Mouse (Mus musculus): ENCODE measurements at regions not wholly inside any gene's neighbourhood (a gene's known extent, or its start where the extent isn't known, plus 50 kb on each side); places are given as distances from the start of the nearest gene placed in this dataset.

DNA sequence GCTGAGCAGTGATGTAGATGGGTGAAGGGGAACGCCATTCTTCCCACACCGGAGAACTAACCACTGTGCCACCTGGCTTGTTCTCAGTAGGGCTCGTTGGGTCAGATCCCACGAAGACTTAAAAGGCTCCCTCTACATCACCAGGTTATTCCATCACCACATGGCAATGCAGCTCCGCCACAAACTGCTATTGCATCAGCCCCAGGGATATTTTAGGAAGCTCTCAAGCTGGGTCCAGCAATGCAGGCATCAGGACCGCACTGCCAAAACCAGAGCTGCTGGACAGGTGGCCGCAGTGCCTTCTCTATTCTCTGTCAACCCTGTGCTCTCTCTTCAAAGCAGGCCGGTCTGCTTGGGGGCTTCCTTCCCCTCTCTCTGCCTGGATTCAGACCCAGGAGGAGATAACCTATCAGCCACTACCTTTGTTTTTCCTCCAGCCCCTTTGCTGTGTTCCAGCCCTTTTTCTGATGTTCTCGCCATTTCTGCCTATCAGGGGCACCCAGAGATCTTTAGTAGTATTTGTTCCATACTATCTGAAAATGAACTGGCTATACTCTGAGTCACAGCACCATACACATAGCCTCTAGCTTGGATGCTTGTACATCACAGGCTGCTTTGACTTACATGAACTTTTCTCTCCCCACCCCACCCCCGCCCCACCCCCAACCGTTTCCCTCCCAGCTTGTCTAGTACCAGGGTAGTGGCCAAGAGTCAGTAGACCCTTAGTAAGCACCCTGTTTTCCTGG is 87.8 kb upstream of the Ssbp2 start:
- Histone ChIP-seq H3K4me1 (replicated peaks; ENCODE audit: low read depth, low read length) (peaks cover 34% of the 10 kb centered on the region), H3K27me3 (ENCODE audit: insufficient read depth, low read length) (peaks cover 9% of the 10 kb centered on the region; the same call in 1 of the 2 replicates), H3K9me3 (ENCODE audit: low read length) (peaks cover 12% of the 10 kb centered on the region), H3K36me3 (ENCODE audit: insufficient read depth, low read length) (no peaks in the 10 kb centered on the region), H3K4me3 (replicated peaks; ENCODE audit: low read length) (no peak overlapping the region)
- TF ChIP-seq NANOG (IDR thresholded peaks at IDR 0.05; ENCODE audit: borderline replicate concordance, low read length) = no peak
- no peak for TF ChIP-seq POU5F1 (IDR thresholded peaks at IDR 0.05; ENCODE audit: borderline replicate concordance, low read length)
- TF ChIP-seq CTCF (conservative IDR thresholded peaks at IDR 0.05; ENCODE audit: low read length) = no peak

DNA sequence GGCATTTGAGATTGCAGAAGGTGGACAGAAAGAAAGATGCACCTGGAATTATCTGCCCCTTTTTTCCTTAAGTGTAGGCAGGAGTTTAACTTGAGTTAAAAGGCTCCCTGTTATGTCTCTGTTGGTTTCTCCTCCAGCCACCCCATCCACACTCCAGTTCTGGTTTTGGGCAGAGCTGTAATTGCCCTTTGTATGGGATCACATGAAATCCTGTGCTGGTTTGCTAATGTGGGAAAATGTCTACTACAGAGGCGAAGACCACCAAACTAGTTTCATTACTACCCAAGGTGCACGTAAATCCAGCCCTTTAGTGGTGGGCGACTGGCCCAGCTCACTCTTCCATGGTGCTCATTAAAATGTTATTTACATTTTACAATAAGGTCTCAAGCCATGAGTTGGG is 85.9 kb upstream of the Ssbp2 start:
- no peaks in the 10 kb centered on the region for H3K36me3 ChIP-seq (ENCODE audit: insufficient read depth, low read length)
- H3K27me3 ChIP-seq (ENCODE audit: insufficient read depth, low read length) = peaks cover 9% of the 10 kb centered on the region; the same call in 1 of the 2 replicates
- TF ChIP-seq CTCF (conservative IDR thresholded peaks at IDR 0.05; ENCODE audit: low read length) (no peak), POU5F1 (IDR thresholded peaks at IDR 0.05; ENCODE audit: borderline replicate concordance, low read length) (no peak), NANOG (IDR thresholded peaks at IDR 0.05; ENCODE audit: borderline replicate concordance, low read length) (no peak)
- H3K9me3 ChIP-seq (ENCODE audit: low read length) = peaks cover 23% of the 10 kb centered on the region
- H3K4me1 ChIP-seq (replicated peaks; ENCODE audit: low read depth, low read length) = peaks cover 34% of the 10 kb centered on the region
- no peak overlapping the region for H3K4me3 ChIP-seq (replicated peaks; ENCODE audit: low read length)

DNA sequence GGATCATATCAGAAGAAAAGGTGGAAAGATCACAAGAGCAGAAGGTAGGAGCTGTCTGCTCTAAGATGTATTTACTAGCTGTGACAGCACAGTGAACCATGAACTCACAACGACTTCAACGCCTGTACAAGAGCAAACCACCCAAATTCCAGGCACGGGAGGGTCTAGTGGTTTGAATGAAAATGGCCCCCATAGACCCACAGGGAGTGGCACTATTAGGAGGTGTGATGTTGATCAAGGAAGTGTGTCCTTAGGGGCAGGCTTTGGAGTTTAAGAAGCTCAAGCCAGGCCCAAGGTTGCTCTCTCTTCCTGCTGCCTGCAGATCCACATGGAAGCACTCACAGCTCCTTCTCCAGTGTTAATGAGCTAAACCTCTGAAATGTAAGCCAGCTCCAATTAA is 83.5 kb upstream of the Ssbp2 start:
- peaks cover 25% of the 10 kb centered on the region for H3K4me1 ChIP-seq (replicated peaks; ENCODE audit: low read depth, low read length)
- TF ChIP-seq NANOG (IDR thresholded peaks at IDR 0.05; ENCODE audit: borderline replicate concordance, low read length) (no peak), CTCF (conservative IDR thresholded peaks at IDR 0.05; ENCODE audit: low read length) (no peak), POU5F1 (IDR thresholded peaks at IDR 0.05; ENCODE audit: borderline replicate concordance, low read length) (no peak)
- peaks cover 24% of the 10 kb centered on the region for H3K9me3 ChIP-seq (ENCODE audit: low read length)
- peaks cover 9% of the 10 kb centered on the region; the same call in 1 of the 2 replicates for H3K27me3 ChIP-seq (ENCODE audit: insufficient read depth, low read length)
- no peaks in the 10 kb centered on the region for H3K36me3 ChIP-seq (ENCODE audit: insufficient read depth, low read length)
- no peak overlapping the region for H3K4me3 ChIP-seq (replicated peaks; ENCODE audit: low read length)

DNA sequence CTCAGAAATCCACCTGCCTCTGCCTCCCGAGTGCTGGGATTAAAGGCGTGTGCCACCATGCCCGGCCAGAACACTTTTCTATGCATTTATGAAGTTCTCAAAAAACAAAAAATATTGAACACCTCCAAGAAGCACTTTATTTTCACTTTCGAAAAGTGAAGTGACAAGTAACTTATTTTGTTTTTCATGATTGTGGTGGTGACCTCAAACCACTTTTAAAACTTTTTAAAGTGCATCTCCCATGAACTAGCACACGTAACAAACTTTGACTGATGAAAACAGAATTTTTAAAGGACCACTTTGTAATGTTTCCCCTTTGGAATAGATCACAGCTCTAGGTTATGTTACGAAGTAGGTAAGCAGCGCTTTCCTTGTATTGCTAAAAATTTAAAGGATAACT is 82.7 kb upstream of the Ssbp2 start:
- Histone ChIP-seq H3K36me3 (ENCODE audit: insufficient read depth, low read length) (no peaks in the 10 kb centered on the region), H3K9me3 (ENCODE audit: low read length) (peaks cover 24% of the 10 kb centered on the region), H3K27me3 (ENCODE audit: insufficient read depth, low read length) (peaks cover under 1% of the 10 kb centered on the region; the same call in 1 of the 2 replicates), H3K4me1 (replicated peaks; ENCODE audit: low read depth, low read length) (peaks cover 17% of the 10 kb centered on the region), H3K4me3 (replicated peaks; ENCODE audit: low read length) (no peak overlapping the region)
- TF ChIP-seq POU5F1 (IDR thresholded peaks at IDR 0.05; ENCODE audit: borderline replicate concordance, low read length) (no peak), CTCF (conservative IDR thresholded peaks at IDR 0.05; ENCODE audit: low read length) (no peak), NANOG (IDR thresholded peaks at IDR 0.05; ENCODE audit: borderline replicate concordance, low read length) (no peak)

DNA sequence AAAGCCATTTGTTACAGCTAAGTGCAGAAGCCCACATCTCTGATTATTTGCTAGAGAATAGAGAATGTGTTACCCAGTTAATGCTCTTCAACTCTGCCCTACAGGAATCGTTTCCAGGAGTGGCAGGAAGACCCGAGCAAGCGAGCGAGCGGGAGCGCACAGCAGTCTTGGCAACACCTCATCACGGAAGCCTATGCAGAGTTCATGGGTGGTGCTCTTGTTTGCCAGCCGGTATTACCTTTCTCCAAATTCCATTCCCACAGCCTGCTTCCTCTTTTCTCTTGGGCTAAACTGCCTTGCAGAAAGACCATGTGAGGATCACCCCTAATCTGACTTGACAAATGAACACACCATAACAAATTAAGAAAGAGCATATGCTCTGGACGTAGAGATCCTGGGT is 82.1 kb upstream of the Ssbp2 start:
- Histone ChIP-seq H3K9me3 (ENCODE audit: low read length) (peaks cover 24% of the 10 kb centered on the region), H3K27me3 (ENCODE audit: insufficient read depth, low read length) (no peaks in the 10 kb centered on the region), H3K4me3 (replicated peaks; ENCODE audit: low read length) (no peak overlapping the region), H3K4me1 (replicated peaks; ENCODE audit: low read depth, low read length) (peaks cover 13% of the 10 kb centered on the region), H3K36me3 (ENCODE audit: insufficient read depth, low read length) (no peaks in the 10 kb centered on the region)
- TF ChIP-seq NANOG (IDR thresholded peaks at IDR 0.05; ENCODE audit: borderline replicate concordance, low read length) (no peak), CTCF (conservative IDR thresholded peaks at IDR 0.05; ENCODE audit: low read length) (no peak), POU5F1 (IDR thresholded peaks at IDR 0.05; ENCODE audit: borderline replicate concordance, low read length) (no peak)

DNA sequence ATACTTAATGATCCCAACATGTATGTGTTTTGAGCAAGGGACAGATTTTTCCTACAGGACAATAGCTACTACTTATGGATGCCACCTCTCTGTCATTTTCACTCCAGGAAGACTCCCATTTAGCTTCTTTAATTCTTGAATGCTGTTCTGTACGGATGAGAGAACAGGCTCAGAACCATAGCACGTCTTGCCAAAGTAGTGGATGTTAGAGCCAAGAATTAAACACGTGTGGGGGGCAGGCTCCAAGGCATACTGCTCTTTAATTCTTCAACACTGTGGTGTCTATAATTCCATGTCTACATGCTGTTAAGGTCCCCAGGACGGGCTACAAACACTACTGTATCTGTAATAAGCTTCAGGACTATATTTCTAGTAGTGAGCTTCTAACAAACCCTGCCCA is 74.7 kb upstream of the Ssbp2 start:
- TF ChIP-seq NANOG (IDR thresholded peaks at IDR 0.05; ENCODE audit: borderline replicate concordance, low read length) (no peak), POU5F1 (IDR thresholded peaks at IDR 0.05; ENCODE audit: borderline replicate concordance, low read length) (no peak), CTCF (conservative IDR thresholded peaks at IDR 0.05; ENCODE audit: low read length) (no peak)
- Histone ChIP-seq H3K9me3 (ENCODE audit: low read length) (no peaks in the 10 kb centered on the region), H3K4me1 (replicated peaks; ENCODE audit: low read depth, low read length) (peaks cover 10% of the 10 kb centered on the region), H3K36me3 (ENCODE audit: insufficient read depth, low read length) (no peaks in the 10 kb centered on the region), H3K4me3 (replicated peaks; ENCODE audit: low read length) (no peak overlapping the region), H3K27me3 (ENCODE audit: insufficient read depth, low read length) (no peaks in the 10 kb centered on the region)

DNA sequence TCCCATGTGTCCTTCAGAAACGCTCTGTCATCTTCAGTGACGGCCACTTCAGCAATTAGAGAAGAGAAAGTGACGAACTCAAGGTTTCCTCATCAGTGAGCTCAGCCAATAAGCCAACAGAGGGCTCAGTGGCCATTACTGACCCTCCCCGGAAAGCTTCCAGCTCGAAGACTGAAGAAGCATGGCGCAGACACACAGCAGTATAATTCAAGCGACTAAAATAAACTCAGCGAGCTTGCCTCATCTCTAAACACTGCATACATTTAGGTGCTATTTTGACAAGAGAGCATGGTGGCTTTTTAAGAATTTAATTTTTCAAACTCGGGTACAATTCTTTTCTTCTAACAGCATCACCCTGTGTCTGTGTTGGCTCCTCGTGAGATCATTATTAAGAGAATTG is 72.2 kb upstream of the Ssbp2 start:
- H3K4me1 ChIP-seq (replicated peaks; ENCODE audit: low read depth, low read length) = peaks cover 11% of the 10 kb centered on the region
- no peaks in the 10 kb centered on the region for H3K27me3 ChIP-seq (ENCODE audit: insufficient read depth, low read length)
- no peak overlapping the region for H3K4me3 ChIP-seq (replicated peaks; ENCODE audit: low read length)
- no peaks in the 10 kb centered on the region for H3K36me3 ChIP-seq (ENCODE audit: insufficient read depth, low read length)
- TF ChIP-seq CTCF (conservative IDR thresholded peaks at IDR 0.05; ENCODE audit: low read length) = no peak
- TF ChIP-seq NANOG (IDR thresholded peaks at IDR 0.05; ENCODE audit: borderline replicate concordance, low read length) = no peak
- no peak for TF ChIP-seq POU5F1 (IDR thresholded peaks at IDR 0.05; ENCODE audit: borderline replicate concordance, low read length)
- no peaks in the 10 kb centered on the region for H3K9me3 ChIP-seq (ENCODE audit: low read length)

DNA sequence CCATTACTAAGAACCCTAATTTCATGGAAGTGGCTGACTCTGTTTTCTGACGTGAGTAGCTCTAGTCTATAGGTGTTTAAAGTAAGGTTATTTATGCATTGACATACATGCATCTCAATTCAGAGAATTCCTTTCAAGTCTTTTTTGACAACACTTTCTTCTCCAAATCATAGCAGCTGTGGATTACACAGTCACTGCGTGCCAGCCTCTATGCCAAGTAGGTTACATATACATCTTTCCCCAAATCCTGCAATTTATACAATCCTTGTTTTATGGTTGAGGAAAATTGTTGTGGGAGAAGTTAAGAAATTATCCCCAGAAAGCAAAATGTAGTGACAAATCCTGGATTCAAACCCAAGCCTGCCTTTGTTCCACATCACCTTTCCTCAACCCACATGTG is 56.5 kb upstream of the Ssbp2 start:
- Histone ChIP-seq H3K27me3 (ENCODE audit: insufficient read depth, low read length) (no peaks in the 10 kb centered on the region), H3K4me1 (replicated peaks; ENCODE audit: low read depth, low read length) (no peaks in the 10 kb centered on the region), H3K36me3 (ENCODE audit: insufficient read depth, low read length) (no peaks in the 10 kb centered on the region), H3K9me3 (ENCODE audit: low read length) (no peaks in the 10 kb centered on the region), H3K4me3 (replicated peaks; ENCODE audit: low read length) (no peak overlapping the region)
- no peak for TF ChIP-seq POU5F1 (IDR thresholded peaks at IDR 0.05; ENCODE audit: borderline replicate concordance, low read length)
- no peak for TF ChIP-seq CTCF (conservative IDR thresholded peaks at IDR 0.05; ENCODE audit: low read length)
- TF ChIP-seq NANOG (IDR thresholded peaks at IDR 0.05; ENCODE audit: borderline replicate concordance, low read length) = no peak
